Mouse (Mus musculus) spleen, adult 12 weeks (tissue): ENCODE data around the gene Surf4.
A peak's percentile ranks its signal among the peaks of the same experiment; 100 is the strongest.

Experiments used
- DNase-seq: peaks from one replicate; pipeline ENCODE4 v3.0.0; 2022; ENCODE audit warnings: low spot score

The Surf4 gene

GRCm38 (mm10) chr2:26933304-26934055 lies at the start of gene Surf4, which contains the start of gene Stkld1:
Gene Surf4 (minus strand): TSS chr2:26933928.
Gene Stkld1 (plus strand): TSS chr2:26934047.
- peak; percentile 86 for DNase-seq

- DNase-seq: no peak
These were observed 46.6 kb upstream of the Surf4 start for GRCm38 (mm10) chr2:26980361-26980760.

- no peak for DNase-seq
These were observed 40.2 kb upstream of the Surf4 start for GRCm38 (mm10) chr2:26973960-26974359.

GRCm38 (mm10) chr2:26973116-26973515 lies 39.4 kb upstream of the Surf4 start, which contains the start of gene Adamts13:
Gene Adamts13 (plus strand): TSS chr2:26973416.
- no peak for DNase-seq

- DNase-seq: no peak
These were observed 33.5 kb upstream of the Surf4 start for GRCm38 (mm10) chr2:26967262-26967661.

- no peak for DNase-seq
These were observed 31.1 kb upstream of the Surf4 start for GRCm38 (mm10) chr2:26964724-26965370.

- DNase-seq: peak; percentile 86
These were observed 30.4 kb upstream of the Surf4 start, which contains the start of gene Rexo4 for GRCm38 (mm10) chr2:26963923-26964723. Gene Rexo4 (minus strand): TSS chr2:26964386.

GRCm38 (mm10) chr2:26960756-26961155 lies 27.0 kb upstream of the Surf4 start:
- no peak for DNase-seq

GRCm38 (mm10) chr2:26957488-26957859 lies 23.7 kb upstream of the Surf4 start:
- DNase-seq: no peak

- no peak for DNase-seq
These were observed 23.2 kb upstream of the Surf4 start for GRCm38 (mm10) chr2:26956811-26957487.

GRCm38 (mm10) chr2:26954735-26955395 lies 21.1 kb upstream of the Surf4 start:
- DNase-seq: no peak

GRCm38 (mm10) chr2:26952866-26953265 lies 19.1 kb upstream of the Surf4 start:
- no peak for DNase-seq

GRCm38 (mm10) chr2:26952193-26952592 lies 18.5 kb upstream of the Surf4 start:
- DNase-seq: no peak

GRCm38 (mm10) chr2:26951346-26951905 lies 17.7 kb upstream of the Surf4 start:
- no peak for DNase-seq

GRCm38 (mm10) chr2:26950411-26950810 lies 16.7 kb upstream of the Surf4 start:
- DNase-seq: no peak

GRCm38 (mm10) chr2:26943253-26943652 lies 9.5 kb upstream of the Surf4 start:
- no peak for DNase-seq

- no peak for DNase-seq
These were observed 7.8 kb upstream of the Surf4 start for GRCm38 (mm10) chr2:26941539-26941938.

- no peak for DNase-seq
These were observed 2.7 kb upstream of the Surf4 start for GRCm38 (mm10) chr2:26936425-26936824.

- DNase-seq: no peak
These were observed 1.6 kb upstream of the Surf4 start for GRCm38 (mm10) chr2:26935286-26935685.

GRCm38 (mm10) chr2:26932473-26933303 lies 1.0 kb downstream of the Surf4 start:
- no peak for DNase-seq
